Mouse (Mus musculus) frontal cortex, postnatal 25 days (tissue): Measurements from ENCODE around the gene Cldn34c4.

ENCODE experiments used
- DNase-seq, 2 experiments: peaks; one replicate each; pipeline ENCODE4 v3.0.0; 2022; ENCODE audit warnings: low spot score in 2 of 2

Gene Cldn34c4

GRCm38 (mm10) chrX:127736454-127736853 lies at the start of gene Cldn34c4:
Gene Cldn34c4, minus strand, starts transcription at chrX:127736554.
- no peak for DNase-seq

DNA sequence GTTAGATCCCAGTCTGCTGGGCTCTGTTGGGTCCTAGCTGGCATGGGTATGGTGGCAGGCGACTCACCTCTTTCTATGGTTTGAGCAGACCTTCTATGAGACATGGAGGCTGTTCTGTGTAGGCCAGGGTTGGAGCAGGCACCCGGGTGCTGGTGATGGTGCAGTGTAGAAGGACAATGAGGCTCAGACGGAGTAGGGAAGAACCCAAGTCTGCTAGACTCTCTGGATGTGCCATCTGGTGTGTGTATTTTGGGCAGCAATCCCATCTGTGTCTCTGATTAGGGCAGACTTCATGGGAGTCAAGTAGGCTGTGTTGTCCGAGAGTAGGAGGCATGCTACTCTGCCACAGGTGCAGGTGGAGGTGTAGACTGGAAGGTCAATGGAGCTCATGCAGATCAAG lies 10.7 kb upstream of the Cldn34c4 start:
- no peak for DNase-seq
